Mouse (Mus musculus) thymus, postnatal 14 days (tissue): ENCODE results near the gene Ciao2b.

ENCODE experiments used
- DNase-seq: peaks from one replicate; pipeline ENCODE4 v3.0.0; 2021

Ciao2b gene

GRCm38 (mm10) chr8:104611613-104612012 is 30.2 kb downstream of the Ciao2b start:
- DNase-seq = no peak

- DNase-seq = no peak
Observed at GRCm38 (mm10) chr8:104610185-104610766, 31.5 kb downstream of the Ciao2b start.

GRCm38 (mm10) chr8:104609222-104609621 is 32.5 kb downstream of the Ciao2b start:
- DNase-seq = no peak

- DNase-seq = no peak
Observed at GRCm38 (mm10) chr8:104607944-104608343, 33.8 kb downstream of the Ciao2b start.

GRCm38 (mm10) chr8:104606329-104606728 is 35.4 kb downstream of the Ciao2b start:
- no peak for DNase-seq

GRCm38 (mm10) chr8:104603245-104603593 is 38.5 kb downstream of the Ciao2b start:
- DNase-seq = no peak

GRCm38 (mm10) chr8:104602468-104603244 is 39.1 kb downstream of the Ciao2b start:
- peak; percentile 84 for DNase-seq

- DNase-seq = no peak
Observed at GRCm38 (mm10) chr8:104601941-104602371, 39.8 kb downstream of the Ciao2b start.

GRCm38 (mm10) chr8:104601386-104601785 is 40.4 kb downstream of the Ciao2b start:
- no peak for DNase-seq

GRCm38 (mm10) chr8:104598496-104598895 is 43.3 kb downstream of the Ciao2b start:
- no peak for DNase-seq

- DNase-seq = no peak
Observed at GRCm38 (mm10) chr8:104597656-104598055, 44.1 kb downstream of the Ciao2b start.

GRCm38 (mm10) chr8:104595773-104596536 is 45.8 kb downstream of the Ciao2b start:
- DNase-seq = no peak

GRCm38 (mm10) chr8:104594611-104595362 is 47.0 kb downstream of the Ciao2b start:
- DNase-seq = no peak

- DNase-seq = no peak
Observed at GRCm38 (mm10) chr8:104593536-104594325, 48.0 kb downstream of the Ciao2b start.

GRCm38 (mm10) chr8:104592566-104592965 is 49.2 kb downstream of the Ciao2b start:
- DNase-seq = no peak

- no peak for DNase-seq
Observed at GRCm38 (mm10) chr8:104591856-104592255, 49.9 kb downstream of the Ciao2b start.

GRCm38 (mm10) chr8:104591133-104591834 is 50.5 kb downstream of the Ciao2b start, which contains the start of gene Pdp2:
TSS of gene Pdp2 (plus strand) at chr8:104591451.
- peak; percentile 93 for DNase-seq

GRCm38 (mm10) chr8:104590284-104590683 is 51.5 kb downstream of the Ciao2b start:
- no peak for DNase-seq
